Mouse (Mus musculus) ES-E14 (cell line): ENCODE results near the gene Stat5a.

ENCODE experiments used
- CHD2 ChIP-seq: IDR thresholded peaks from 2 replicates; pipeline ENCODE4 v1.6.1; 2014; ENCODE audit warnings: mild to moderate bottlenecking, low read depth, low read length, inconsistent platforms
- ZC3H11A ChIP-seq: IDR thresholded peaks from 2 replicates; pipeline ENCODE4 v1.6.1; 2012; ENCODE audit warnings: low read depth, mild to moderate bottlenecking, inconsistent platforms, low read length, borderline replicate concordance

DNA sequence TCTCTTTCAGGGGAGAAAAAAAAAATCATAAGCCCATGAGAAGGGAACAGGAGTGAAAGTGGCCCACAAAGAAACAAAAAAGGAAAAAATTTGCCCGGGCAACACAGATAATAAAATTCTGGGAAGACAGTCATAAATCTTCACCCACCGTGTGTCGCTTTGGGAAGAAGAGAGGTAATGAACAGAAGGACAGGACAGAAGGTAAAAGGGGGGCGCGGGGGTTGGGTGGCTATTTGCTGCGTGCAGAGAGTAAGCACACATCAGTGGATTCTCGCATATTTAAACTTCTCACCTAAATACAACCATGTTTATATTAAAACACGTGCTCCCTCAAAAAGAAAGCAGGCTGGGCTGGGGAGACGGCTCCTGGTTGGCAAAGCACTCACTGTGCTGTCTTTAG, 41.8 kb upstream of the Stat5a start:
- TF ChIP-seq ZC3H11A (no peak), CHD2 (no peak)
